Mouse (Mus musculus): ENCODE results near the gene Hnf4a. TPM values are rescaled to one million over a fixed set of nuclear protein-coding genes. Genes with fewer than 3 reads are reported as not detected.

The Hnf4a gene
- polyA plus RNA-seq, 1 experiment, result 0.22 TPM

GRCm38 (mm10) chr2:163489725-163490291 lies 16.8 kb upstream of the Hnf4a start:
- Histone ChIP-seq H3K4me3 (ENCODE audit: extremely low read depth, insufficient read depth, insufficient read length) (no peak overlapping the region), H3K4me1 (ENCODE audit: control insufficient read depth, insufficient read depth, insufficient read length) (no peaks in the 10 kb centered on the region), H3K36me3 (ENCODE audit: control insufficient read depth, insufficient read depth, low read length) (no peaks in the 10 kb centered on the region), H3K27ac (ENCODE audit: insufficient read depth, low read length) (no peak overlapping the region), H3K27me3 (ENCODE audit: control insufficient read depth, insufficient read depth, low read length) (no peaks in the 10 kb centered on the region)
- DNase-seq (ENCODE audit: low read depth in 1 of 2, low spot score in 2 of 2), result no peak
- 56% methylated on average over 5 of the region's 5 CpGs for WGBS
- TF ChIP-seq CTCF (IDR thresholded peaks at IDR 0.05; ENCODE audit: extremely low read depth, insufficient read depth, insufficient read length, insufficient replicate concordance), result no peak
- TF ChIP-seq POLR2A (IDR thresholded peaks at IDR 0.05; ENCODE audit: low read depth, low read length), result no peak

- no peak for TF ChIP-seq CTCF (IDR thresholded peaks at IDR 0.05; ENCODE audit: extremely low read depth, insufficient read depth, insufficient read length, insufficient replicate concordance)
- no peak for TF ChIP-seq POLR2A (IDR thresholded peaks at IDR 0.05; ENCODE audit: low read depth, low read length)
- Histone ChIP-seq H3K4me1 (ENCODE audit: control insufficient read depth, insufficient read depth, insufficient read length) (no peaks in the 10 kb centered on the region), H3K27me3 (ENCODE audit: control insufficient read depth, insufficient read depth, low read length) (no peaks in the 10 kb centered on the region), H3K36me3 (ENCODE audit: control insufficient read depth, insufficient read depth, low read length) (no peaks in the 10 kb centered on the region), H3K4me3 (ENCODE audit: extremely low read depth, insufficient read depth, insufficient read length) (no peak overlapping the region), H3K27ac (ENCODE audit: insufficient read depth, low read length) (no peak overlapping the region)
- WGBS, result 89% methylated on average over 17 of the region's 17 CpGs
- no peak for DNase-seq (ENCODE audit: low read depth in 1 of 2, low spot score in 2 of 2)
Measured at GRCm38 (mm10) chr2:163490656-163491055, 16.0 kb upstream of the Hnf4a start.

GRCm38 (mm10) chr2:163491351-163491750 lies 15.3 kb upstream of the Hnf4a start:
- Histone ChIP-seq H3K27ac (ENCODE audit: insufficient read depth, low read length) (no peak overlapping the region), H3K36me3 (ENCODE audit: control insufficient read depth, insufficient read depth, low read length) (no peaks in the 10 kb centered on the region), H3K27me3 (ENCODE audit: control insufficient read depth, insufficient read depth, low read length) (no peaks in the 10 kb centered on the region), H3K4me3 (ENCODE audit: extremely low read depth, insufficient read depth, insufficient read length) (no peak overlapping the region), H3K4me1 (ENCODE audit: control insufficient read depth, insufficient read depth, insufficient read length) (no peaks in the 10 kb centered on the region)
- TF ChIP-seq POLR2A (IDR thresholded peaks at IDR 0.05; ENCODE audit: low read depth, low read length) (no peak), CTCF (IDR thresholded peaks at IDR 0.05; ENCODE audit: extremely low read depth, insufficient read depth, insufficient read length, insufficient replicate concordance) (no peak)
- WGBS, result 70% methylated on average over 7 of the region's 7 CpGs
- DNase-seq (ENCODE audit: low read depth in 1 of 2, low spot score in 2 of 2), result no peak

GRCm38 (mm10) chr2:163492018-163492417 lies 14.6 kb upstream of the Hnf4a start, which contains the start of gene R3hdml:
Gene R3hdml (plus strand): TSS chr2:163492318.
- no peaks in the 10 kb centered on the region for H3K36me3 ChIP-seq (ENCODE audit: control insufficient read depth, insufficient read depth, low read length)
- 74% methylated on average over 5 of the region's 5 CpGs for WGBS

GRCm38 (mm10) chr2:163493031-163493430 lies 13.6 kb upstream of the Hnf4a start:
- TF ChIP-seq POLR2A (IDR thresholded peaks at IDR 0.05; ENCODE audit: low read depth, low read length) (no peak), CTCF (IDR thresholded peaks at IDR 0.05; ENCODE audit: extremely low read depth, insufficient read depth, insufficient read length, insufficient replicate concordance) (no peak)

More at GRCm38 (mm10) chr2:163492018-163492417, 14.6 kb upstream of the Hnf4a start, which contains the start of gene R3hdml:
- H3K4me1 ChIP-seq (ENCODE audit: control insufficient read depth, insufficient read depth, insufficient read length), result no peaks in the 10 kb centered on the region
- TF ChIP-seq CTCF (IDR thresholded peaks at IDR 0.05; ENCODE audit: extremely low read depth, insufficient read depth, insufficient read length, insufficient replicate concordance), result no peak
- TF ChIP-seq POLR2A (IDR thresholded peaks at IDR 0.05; ENCODE audit: low read depth, low read length), result no peak
- no peak for DNase-seq (ENCODE audit: low read depth in 1 of 2, low spot score in 2 of 2)
- no peak within 1 kb of the TSS for H3K27ac ChIP-seq (ENCODE audit: insufficient read depth, low read length)
- H3K4me3 ChIP-seq (ENCODE audit: extremely low read depth, insufficient read depth, insufficient read length), result no peak within 1 kb of the TSS
- no peaks in the 10 kb centered on the region for H3K27me3 ChIP-seq (ENCODE audit: control insufficient read depth, insufficient read depth, low read length)

GRCm38 (mm10) chr2:163493976-163494375 lies 12.6 kb upstream of the Hnf4a start:
- WGBS, result 44% methylated on average over 5 of the region's 5 CpGs
- H3K4me1 ChIP-seq (ENCODE audit: control insufficient read depth, insufficient read depth, insufficient read length), result no peaks in the 10 kb centered on the region
- no peak for DNase-seq (ENCODE audit: low read depth in 1 of 2, low spot score in 2 of 2)
- no peak overlapping the region for H3K27ac ChIP-seq (ENCODE audit: insufficient read depth, low read length)
- H3K27me3 ChIP-seq (ENCODE audit: control insufficient read depth, insufficient read depth, low read length), result no peaks in the 10 kb centered on the region
- no peaks in the 10 kb centered on the region for H3K36me3 ChIP-seq (ENCODE audit: control insufficient read depth, insufficient read depth, low read length)
- H3K4me3 ChIP-seq (ENCODE audit: extremely low read depth, insufficient read depth, insufficient read length), result no peak overlapping the region
- no peak for TF ChIP-seq CTCF (IDR thresholded peaks at IDR 0.05; ENCODE audit: extremely low read depth, insufficient read depth, insufficient read length, insufficient replicate concordance)
- no peak for TF ChIP-seq POLR2A (IDR thresholded peaks at IDR 0.05; ENCODE audit: low read depth, low read length)

More at GRCm38 (mm10) chr2:163493031-163493430, 13.6 kb upstream of the Hnf4a start:
- Histone ChIP-seq H3K4me1 (ENCODE audit: control insufficient read depth, insufficient read depth, insufficient read length) (no peaks in the 10 kb centered on the region), H3K27me3 (ENCODE audit: control insufficient read depth, insufficient read depth, low read length) (no peaks in the 10 kb centered on the region), H3K27ac (ENCODE audit: insufficient read depth, low read length) (no peak overlapping the region), H3K4me3 (ENCODE audit: extremely low read depth, insufficient read depth, insufficient read length) (no peak overlapping the region), H3K36me3 (ENCODE audit: control insufficient read depth, insufficient read depth, low read length) (no peaks in the 10 kb centered on the region)
- 67% methylated on average over 5 of the region's 5 CpGs for WGBS
- DNase-seq (ENCODE audit: low read depth in 1 of 2, low spot score in 2 of 2), result no peak

- TF ChIP-seq CTCF (IDR thresholded peaks at IDR 0.05; ENCODE audit: extremely low read depth, insufficient read depth, insufficient read length, insufficient replicate concordance) (no peak), POLR2A (IDR thresholded peaks at IDR 0.05; ENCODE audit: low read depth, low read length) (no peak)
- Histone ChIP-seq H3K4me1 (ENCODE audit: control insufficient read depth, insufficient read depth, insufficient read length) (no peaks in the 10 kb centered on the region), H3K27me3 (ENCODE audit: control insufficient read depth, insufficient read depth, low read length) (no peaks in the 10 kb centered on the region), H3K27ac (ENCODE audit: insufficient read depth, low read length) (no peak overlapping the region), H3K4me3 (ENCODE audit: extremely low read depth, insufficient read depth, insufficient read length) (no peak overlapping the region), H3K36me3 (ENCODE audit: control insufficient read depth, insufficient read depth, low read length) (no peaks in the 10 kb centered on the region)
- no peak for DNase-seq (ENCODE audit: low read depth in 1 of 2, low spot score in 2 of 2)
- WGBS, result 51% methylated on average over 6 of the region's 6 CpGs
Measured at GRCm38 (mm10) chr2:163494456-163494855, 12.2 kb upstream of the Hnf4a start.
